Mouse (Mus musculus): ENCODE results near the gene Mlip. TPM values are rescaled to one million over a fixed set of nuclear protein-coding genes. Genes with fewer than 3 reads are reported as not detected.

Mlip gene
- polyA plus RNA-seq, 1 experiment from 2014 or later, result not detected

Other genes with a start within 250 kb of the Mlip start
- gene Lrrc1, start 191.9 kb upstream of the Mlip start, polyA plus RNA-seq (2018), result 0.48 to 0.92 TPM (median 0.83 TPM) in 3 replicates